ENCODE assay signal across 8 mouse cellular contexts in genomic region chr9:86464151-86465105, GRCm38 (mm10). TPM values are rescaled to one million over a fixed set of nuclear protein-coding genes. Genes with fewer than 3 reads are reported as not detected.
DNase-seq lines count a peak whose midpoint lies in the region; ATAC-seq and TF ChIP-seq lines count a peak whose summit lies in the region.

Gene Ube2cbp (minus strand): TSS chr9:86464950.

- no peaks in the 10 kb centered on the region for H3K9me3 ChIP-seq in ES-Bruce4 (replicated peaks; ENCODE audit: control insufficient read depth, insufficient read depth, low read length, poor library complexity, severe bottlenecking)
- H3K9me3 ChIP-seq in forebrain, embryonic 13.5 days (replicated peaks) = no peaks in the 10 kb centered on the region
- H3K9me3 ChIP-seq in liver, embryonic 16.5 days (replicated peaks; ENCODE audit: control insufficient read depth, low read length) = no peaks in the 10 kb centered on the region
- no peaks in the 10 kb centered on the region for H3K9me3 ChIP-seq in neural tube, embryonic 12.5 days
- H3K9me3 ChIP-seq in stomach, postnatal 0 days (ENCODE audit: control insufficient read depth, low read length) = no peaks in the 10 kb centered on the region

- peak within 1 kb of the TSS; percentile 67 for H3K4me3 ChIP-seq in ES-Bruce4 (ENCODE audit: low read depth, low read length)
- peak within 1 kb of the TSS; percentile 62 for H3K4me3 ChIP-seq in forebrain, embryonic 13.5 days
- H3K4me3 ChIP-seq in liver, embryonic 16.5 days (ENCODE audit: low read depth, low read length) = peak within 1 kb of the TSS; percentile 79
- H3K4me3 ChIP-seq in neural tube, embryonic 12.5 days = peak within 1 kb of the TSS; percentile 64
- peak within 1 kb of the TSS; percentile 72 for H3K4me3 ChIP-seq in stomach, postnatal 0 days (ENCODE audit: low read depth, low read length)

- H3K27ac ChIP-seq in ES-Bruce4 (ENCODE audit: insufficient read depth, low read length) = no peak within 1 kb of the TSS
- peak within 1 kb of the TSS; percentile 74 for H3K27ac ChIP-seq in forebrain, embryonic 13.5 days
- peak within 1 kb of the TSS; percentile 57 for H3K27ac ChIP-seq in liver, embryonic 16.5 days (ENCODE audit: low read length)
- peak within 1 kb of the TSS; percentile 53 for H3K27ac ChIP-seq in neural tube, embryonic 12.5 days
- peak within 1 kb of the TSS; percentile 63; the same call in 1 of the 2 replicates for H3K27ac ChIP-seq in stomach, postnatal 0 days (replicated peaks)

- 2% methylated on average over 70 of the region's 70 CpGs for WGBS in forebrain, embryonic 13.5 days
- 2% methylated on average over 70 of the region's 70 CpGs for WGBS in large intestine, adult 2 months
- 1% methylated on average over 70 of the region's 70 CpGs for WGBS in liver, embryonic 16.5 days (ENCODE audit: insufficient replicate concordance)
- 2% methylated on average over 70 of the region's 70 CpGs for WGBS in neural tube, embryonic 12.5 days
- WGBS in stomach, postnatal 0 days = 2% methylated on average over 68 of the region's 70 CpGs

- TF ChIP-seq POLR2A in ES-Bruce4 (IDR thresholded peaks at IDR 0.05; ENCODE audit: insufficient read depth, low read length) = no peak

- no peaks in the 10 kb centered on the region for H3K4me1 ChIP-seq in ES-Bruce4 (ENCODE audit: control insufficient read depth, insufficient read depth, low read length)
- peaks cover 13% of the 10 kb centered on the region; the same call in 1 of the 2 replicates for H3K4me1 ChIP-seq in forebrain, embryonic 13.5 days
- peaks cover 7% of the 10 kb centered on the region for H3K4me1 ChIP-seq in liver, embryonic 16.5 days (ENCODE audit: control insufficient read depth, low read depth, low read length)
- 0 out of 2 replicates have a peak, but pooled peaks cover 2% of the 10 kb centered on the region for H3K4me1 ChIP-seq in neural tube, embryonic 12.5 days
- H3K4me1 ChIP-seq in stomach, postnatal 0 days (replicated peaks; ENCODE audit: control insufficient read depth, insufficient read depth) = no peaks in the 10 kb centered on the region

- peak; percentile 89 to 91 for DNase-seq in heart, postnatal 10 days
- peak; percentile 57 for DNase-seq in large intestine, adult 2 months (ENCODE audit: low read depth, low spot score)
- peak; percentile 89 for DNase-seq in stomach, postnatal 0 days (ENCODE audit: low spot score)

- TF ChIP-seq CTCF in ES-Bruce4 (IDR thresholded peaks at IDR 0.05; ENCODE audit: low read depth, low read length) = peak; percentile 61
- TF ChIP-seq CTCF in stomach, postnatal 0 days (IDR thresholded peaks at IDR 0.05; ENCODE audit: low read depth) = peak; percentile 96

- no peak for TF ChIP-seq EP300 in ES-Bruce4 (IDR thresholded peaks at IDR 0.05; ENCODE audit: insufficient read depth, low read depth, low read length)
- TF ChIP-seq EP300 in stomach, postnatal 0 days (optimal IDR thresholded peaks at IDR 0.05) = no peak

- peak within 1 kb of the TSS; percentile 52 for H3K9ac ChIP-seq in ES-Bruce4 (ENCODE audit: low read depth, poor library complexity, severe bottlenecking)
- H3K9ac ChIP-seq in forebrain, embryonic 13.5 days = peak within 1 kb of the TSS; percentile 79
- H3K9ac ChIP-seq in liver, embryonic 16.5 days (ENCODE audit: low read depth, low read length) = peak within 1 kb of the TSS; percentile 76
- H3K9ac ChIP-seq in neural tube, embryonic 12.5 days = peak within 1 kb of the TSS; percentile 87
- peak within 1 kb of the TSS; percentile 70 for H3K9ac ChIP-seq in stomach, postnatal 0 days (ENCODE audit: low read length)

- H3K36me3 ChIP-seq in ES-Bruce4 (ENCODE audit: control insufficient read depth, insufficient read depth, low read length, poor library complexity, severe bottlenecking) = no peaks in the 10 kb centered on the region
- no peaks in the 10 kb centered on the region for H3K36me3 ChIP-seq in forebrain, embryonic 13.5 days (ENCODE audit: poor library complexity, severe bottlenecking)
- no peaks in the 10 kb centered on the region for H3K36me3 ChIP-seq in liver, embryonic 16.5 days (ENCODE audit: control insufficient read depth, insufficient read depth)
- no peaks in the 10 kb centered on the region for H3K36me3 ChIP-seq in neural tube, embryonic 12.5 days
- H3K36me3 ChIP-seq in stomach, postnatal 0 days (ENCODE audit: control insufficient read depth, insufficient read depth, low read length) = no peaks in the 10 kb centered on the region

- peak within 1 kb of the TSS; percentile 60 for H3K4me2 ChIP-seq in forebrain, embryonic 13.5 days
- peak within 1 kb of the TSS; percentile 95 for H3K4me2 ChIP-seq in liver, embryonic 16.5 days (ENCODE audit: low read depth, low read length)
- peak within 1 kb of the TSS; percentile 63 for H3K4me2 ChIP-seq in neural tube, embryonic 12.5 days (replicated peaks)
- peak within 1 kb of the TSS; percentile 82 for H3K4me2 ChIP-seq in stomach, postnatal 0 days (replicated peaks; ENCODE audit: low read depth)

- intact Hi-C loops in heart, postnatal 10 days (cut with DNase I) = no loop called here

- ATAC-seq in cerebellum, adult (ENCODE audit: insufficient number of reproducible peaks, low FRiP score, low TSS enrichment) = peak; percentile 87
- peak; percentile 80 for ATAC-seq in forebrain, embryonic 13.5 days
- peak; percentile 82 for ATAC-seq in liver, embryonic 16.5 days (ENCODE audit: low read depth)
- ATAC-seq in neural tube, embryonic 12.5 days (ENCODE audit: low FRiP score, low read depth) = peak; percentile 81
- ATAC-seq in stomach, postnatal 0 days (ENCODE audit: low FRiP score, low TSS enrichment) = peak; percentile 89

- H3K27me3 ChIP-seq in ES-Bruce4 (ENCODE audit: control insufficient read depth, insufficient read depth, low read length, poor library complexity, severe bottlenecking) = no peaks in the 10 kb centered on the region; the same call in 1 of the 2 replicates
- H3K27me3 ChIP-seq in forebrain, embryonic 13.5 days = peaks cover 10% of the 10 kb centered on the region
- no peaks in the 10 kb centered on the region for H3K27me3 ChIP-seq in liver, embryonic 16.5 days (ENCODE audit: control insufficient read depth, insufficient read depth, low read depth, low read length)
- H3K27me3 ChIP-seq in neural tube, embryonic 12.5 days (replicated peaks) = no peaks in the 10 kb centered on the region
- H3K27me3 ChIP-seq in stomach, postnatal 0 days (ENCODE audit: control insufficient read depth, insufficient read depth, low read length) = no peaks in the 10 kb centered on the region

RNA-seq across cellular contexts. Expression of gene Ube2cbp, which starts in this region (rescaled TPM):
- 1.6 and 2.2 TPM in 2 replicates for polyA plus RNA-seq in ES-Bruce4 (2011; ENCODE audit: insufficient read depth, insufficient read length, low read depth, missing spikeins)
- 5.2 and 6.0 TPM in 2 replicates for polyA plus RNA-seq in forebrain, embryonic 13.5 days (2015; fragmentation: Nextera tagmentation; extraction: Ambion mirVana)
- total RNA-seq in heart, postnatal 10 days (2021) = 1 to 10 TPM; 1.9 to 2.7 TPM
- 1.5 and 1.9 TPM in 2 replicates for polyA plus RNA-seq in large intestine, adult 2 months (2012; rRNA removed)
- polyA plus RNA-seq in liver, embryonic 16.5 days (2015; fragmentation: Nextera tagmentation; extraction: Ambion mirVana) = 1.5 and 2.2 TPM in 2 replicates
- polyA plus RNA-seq in neural tube, embryonic 12.5 days (2016; fragmentation: Nextera tagmentation; extraction: Ambion mirVana) = 7.0 and 7.1 TPM in 2 replicates
- 2.8 and 3.2 TPM in 2 replicates for polyA plus RNA-seq in stomach, postnatal 0 days (2015; fragmentation: Nextera tagmentation; extraction: Ambion mirVana)
